Mouse (Mus musculus) yolk sac, embryonic 10.5 days (tissue): Measurements from ENCODE around the gene Tlr7.
A peak's percentile ranks its signal among the peaks of the same experiment; 100 is the strongest.
"Not testable (repeated sequence)": the region's sequence is repeated elsewhere in the genome, so short reads cannot be mapped to it uniquely, and the experiment has no call there.

Experiments
- DNase-seq: peaks from one replicate; pipeline ENCODE4 v3.0.0-alpha.2; 2017; ENCODE audit warnings: low spot score

The Tlr7 gene

DNA sequence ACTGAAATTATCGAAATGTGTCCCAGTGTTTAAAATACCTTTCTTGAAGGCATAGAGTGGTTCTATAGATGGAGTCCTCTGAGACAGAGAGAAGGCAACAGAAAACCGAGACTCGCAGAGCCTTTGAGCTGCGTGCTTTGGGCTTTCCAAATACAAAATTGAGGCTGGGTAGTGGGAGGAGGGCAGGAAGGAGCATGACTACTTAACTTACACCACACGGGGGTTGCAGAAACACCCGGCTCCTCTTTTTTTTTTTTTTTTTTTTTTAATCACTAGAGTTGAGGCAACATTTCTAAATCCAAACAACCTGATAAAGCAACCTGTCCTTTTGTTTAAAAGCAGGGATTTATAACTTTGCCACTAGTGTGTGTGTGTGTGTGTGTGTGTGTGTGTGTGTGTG lies at the start of gene Tlr7:
Gene Tlr7 (minus strand): TSS at position 160 of the 400 bp plus-strand sequence.
- no peak for DNase-seq

DNA sequence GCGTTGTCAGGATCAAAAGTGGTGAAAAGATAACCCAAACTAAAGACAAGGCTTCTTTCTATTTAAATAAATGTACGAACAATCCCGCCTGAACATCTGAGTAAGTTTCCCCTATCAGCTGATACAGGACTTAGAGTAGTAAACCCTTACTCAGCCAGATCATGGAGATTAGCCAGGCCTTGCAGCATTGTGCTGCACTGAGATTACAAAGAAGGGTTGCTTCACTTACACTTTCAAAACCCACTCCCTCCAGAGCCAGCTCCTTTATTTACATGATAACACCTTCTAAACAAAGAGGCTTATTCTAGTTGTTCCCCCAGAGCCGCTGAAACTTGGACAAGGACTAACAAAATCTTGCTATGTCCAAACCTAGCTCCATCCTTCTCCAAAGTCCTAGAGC lies 49.7 kb upstream of the Tlr7 start:
- no peak for DNase-seq

DNA sequence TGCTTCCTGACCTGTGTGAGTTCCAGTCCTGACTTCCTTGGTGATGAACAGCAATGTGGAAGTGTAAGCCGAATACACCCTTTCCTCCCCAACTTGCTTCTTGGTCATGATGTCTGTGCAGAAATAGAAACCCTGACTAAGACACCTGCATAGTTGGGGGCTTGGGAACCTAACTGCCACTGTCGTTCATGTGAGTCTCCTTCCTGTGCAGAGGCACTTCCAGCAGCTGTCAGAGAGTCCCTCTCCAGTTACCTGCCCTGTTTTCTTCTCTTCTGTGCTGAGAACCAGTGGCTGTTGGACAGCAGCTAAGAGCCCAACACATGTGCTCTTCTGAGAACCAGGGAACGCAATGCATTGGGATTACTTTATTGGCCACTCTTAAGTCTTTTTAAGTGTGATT lies 30.9 kb upstream of the Tlr7 start:
- DNase-seq = not testable (repeated sequence)

DNA sequence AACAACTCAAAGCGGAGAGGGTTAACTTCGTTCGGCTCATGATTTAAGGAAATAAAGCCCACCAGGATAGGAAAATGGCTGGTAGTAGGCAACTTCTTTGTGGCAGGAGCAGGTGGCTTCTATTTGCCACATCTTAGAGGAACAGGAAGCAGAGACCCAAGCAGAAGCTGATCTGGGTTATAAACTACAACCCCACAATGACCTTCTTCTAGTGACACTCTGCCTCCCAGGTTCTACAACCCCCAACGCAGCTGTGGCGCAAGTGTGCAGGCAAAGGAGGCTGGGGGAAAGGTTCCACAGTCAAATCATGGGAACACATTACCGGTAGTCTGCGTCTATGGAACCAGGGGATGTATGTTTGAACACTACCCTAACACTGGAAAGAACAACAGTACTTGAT lies 29.3 kb upstream of the Tlr7 start:
- DNase-seq = no peak

DNA sequence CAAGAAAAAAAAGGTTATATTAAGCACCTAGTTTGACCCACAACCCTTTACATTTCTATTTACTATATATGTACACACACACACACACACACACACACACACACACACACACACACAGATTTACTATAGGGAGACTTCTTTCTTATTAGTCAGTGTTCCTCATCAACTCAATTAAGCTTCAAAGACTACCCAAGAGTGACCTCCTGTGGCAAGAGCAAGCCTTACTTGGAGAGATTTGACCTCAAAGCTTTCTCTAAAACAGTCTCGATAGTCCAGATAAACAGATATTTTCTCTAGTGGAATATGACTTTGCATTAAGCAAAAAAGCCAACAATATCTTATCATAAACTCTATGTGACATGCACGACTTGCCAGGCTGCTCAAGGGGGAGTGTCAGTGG lies 27.1 kb upstream of the Tlr7 start:
- DNase-seq = no peak

DNA sequence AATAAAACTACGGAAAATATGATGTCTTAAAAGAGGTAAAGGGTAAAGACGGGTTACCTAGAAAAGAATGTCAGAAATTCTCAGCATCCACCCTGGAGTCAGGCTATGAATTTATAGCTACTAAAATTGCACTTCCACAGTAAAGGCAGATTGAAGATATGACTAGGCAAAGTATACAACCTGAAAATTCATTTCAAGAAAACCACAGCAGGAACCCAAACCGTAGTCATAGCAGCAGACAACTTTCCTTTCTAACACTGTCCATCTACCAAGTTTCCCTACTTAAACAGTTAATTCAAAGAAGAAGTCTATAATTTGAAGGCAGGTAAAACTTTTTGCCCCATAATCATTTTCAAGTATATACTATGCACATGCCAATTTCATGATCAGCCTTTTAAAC lies 25.6 kb upstream of the Tlr7 start:
- no peak for DNase-seq

DNA sequence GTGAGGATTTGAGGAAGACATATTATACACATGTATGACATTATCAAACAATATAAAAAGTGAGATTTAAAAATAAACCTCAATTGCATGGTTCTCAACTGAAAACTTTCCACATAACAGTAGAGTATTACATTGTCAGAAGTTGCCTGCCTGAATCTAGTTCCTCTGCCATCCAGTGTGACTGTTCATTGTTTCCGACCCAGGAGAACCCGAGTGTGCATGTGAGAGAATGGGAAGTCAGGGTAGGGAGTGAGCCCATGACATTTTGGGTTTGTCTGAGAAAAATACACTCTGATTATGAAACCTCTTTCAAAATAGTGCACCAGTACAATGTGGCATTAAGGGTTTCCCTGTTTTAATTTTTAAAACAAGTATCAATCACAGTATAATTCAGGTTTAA lies 23.3 kb upstream of the Tlr7 start:
- no peak for DNase-seq

DNA sequence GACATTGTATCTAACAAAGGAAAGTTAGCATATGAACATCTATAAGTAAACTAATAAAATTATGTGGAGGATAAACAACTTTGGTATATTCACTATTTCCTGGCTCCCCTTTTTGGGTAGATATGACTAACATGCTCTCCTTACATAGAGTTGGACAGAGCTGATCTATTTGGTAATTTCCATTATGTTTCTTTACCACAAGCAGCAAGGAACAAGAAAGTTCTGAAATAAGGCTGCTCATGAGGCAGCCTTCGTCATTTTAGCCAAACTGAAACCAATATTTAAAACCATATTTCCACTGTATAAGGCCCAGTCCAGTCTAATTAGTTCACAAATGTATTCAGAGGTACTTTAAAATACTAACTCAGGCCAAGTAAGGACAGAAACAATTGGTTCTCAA lies 16.1 kb upstream of the Tlr7 start:
- DNase-seq = no peak

DNA sequence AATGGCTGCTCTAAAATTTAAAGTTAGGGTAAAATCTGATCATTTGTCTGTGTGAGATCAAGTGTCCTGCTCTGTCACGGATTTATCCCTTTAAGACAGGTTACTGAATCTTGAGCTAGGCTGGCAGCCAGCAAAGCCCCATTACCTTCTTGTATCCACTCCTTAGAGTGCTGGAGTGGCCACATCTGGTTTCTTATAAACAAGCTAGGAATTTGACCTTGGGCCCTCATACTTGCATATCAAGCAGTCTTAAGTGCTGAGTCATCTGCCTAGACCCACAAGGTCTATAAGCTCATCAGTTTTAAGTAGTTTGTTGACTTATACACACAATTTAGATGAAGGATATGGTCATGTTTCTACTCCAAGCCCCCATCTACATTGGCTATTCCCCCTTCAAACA lies 14.0 kb upstream of the Tlr7 start:
- DNase-seq = peak; percentile 2

DNA sequence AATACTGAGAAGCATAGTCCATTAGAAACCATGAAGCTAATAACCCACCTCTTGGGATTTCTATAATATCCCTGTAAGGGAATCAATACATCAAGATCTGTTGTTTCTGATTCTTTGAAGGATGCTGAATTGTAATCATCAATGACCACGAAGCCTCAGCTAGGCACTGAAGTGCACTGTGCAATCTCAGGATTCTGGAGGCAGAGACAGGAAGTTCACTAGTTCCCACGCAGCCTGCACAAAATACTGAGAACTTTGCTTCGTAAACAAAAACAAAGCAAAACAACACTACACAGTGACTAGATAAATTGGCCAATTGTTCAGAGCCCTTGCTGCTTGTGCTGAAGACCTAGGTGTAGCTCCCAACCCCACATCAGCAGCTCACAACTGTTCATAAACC lies 11.5 kb upstream of the Tlr7 start:
- no peak for DNase-seq

DNA sequence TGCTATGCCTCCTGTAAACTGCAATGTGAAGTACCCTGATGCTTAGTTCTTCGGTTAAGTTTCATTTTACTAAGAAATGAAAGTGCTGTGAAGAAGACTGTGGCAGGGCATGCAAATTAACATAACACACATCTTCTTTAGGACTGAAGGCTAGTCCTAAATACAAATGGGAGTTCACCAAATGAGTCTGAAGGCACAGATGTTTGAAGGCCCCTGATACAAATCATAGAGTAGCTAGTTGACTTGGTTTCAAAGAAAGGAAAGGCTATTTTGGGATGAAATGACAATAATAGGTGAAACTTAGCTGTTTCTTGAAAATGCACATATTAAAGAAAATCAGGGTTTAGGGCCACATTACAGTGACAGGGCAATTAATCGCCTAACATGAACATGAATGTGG lies 9.8 kb upstream of the Tlr7 start:
- no peak for DNase-seq

DNA sequence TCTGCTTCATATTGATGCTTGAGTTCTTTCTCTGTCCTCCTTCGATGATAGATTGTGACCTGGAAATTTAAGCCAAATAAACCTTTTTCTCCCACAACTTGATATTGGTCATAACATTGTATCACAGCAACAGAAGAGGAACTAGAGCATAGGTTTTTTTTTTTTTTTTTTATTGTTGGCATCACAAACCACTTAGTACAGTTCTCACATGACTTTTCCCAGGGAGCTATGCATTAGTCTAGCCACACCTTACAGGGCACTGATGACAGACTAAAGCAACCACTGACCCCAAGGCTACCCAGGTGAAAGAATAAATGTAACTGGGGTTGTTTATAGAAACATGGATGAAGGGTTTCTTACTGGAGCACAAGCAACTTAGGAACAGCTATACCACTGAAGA lies 7.6 kb upstream of the Tlr7 start:
- no peak for DNase-seq

DNA sequence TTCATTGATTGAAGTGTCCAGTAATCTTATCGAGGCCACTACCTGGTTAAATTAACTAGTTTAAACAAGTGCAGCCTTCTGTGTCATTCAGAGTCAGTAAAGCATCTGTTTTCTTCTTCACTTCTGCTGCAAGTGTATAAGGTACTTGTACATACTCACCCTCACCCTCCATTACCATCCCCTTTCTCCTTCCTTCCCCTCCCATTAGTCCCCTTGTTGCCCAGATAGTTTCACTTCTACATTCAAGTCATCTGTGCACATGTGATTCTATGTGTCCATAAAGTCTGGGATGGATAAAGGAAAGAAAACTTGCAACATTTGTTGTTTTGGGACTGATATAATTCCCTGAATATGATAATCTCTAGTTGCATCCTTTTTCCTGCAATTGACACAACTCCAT lies 4.2 kb upstream of the Tlr7 start:
- no peak for DNase-seq

DNA sequence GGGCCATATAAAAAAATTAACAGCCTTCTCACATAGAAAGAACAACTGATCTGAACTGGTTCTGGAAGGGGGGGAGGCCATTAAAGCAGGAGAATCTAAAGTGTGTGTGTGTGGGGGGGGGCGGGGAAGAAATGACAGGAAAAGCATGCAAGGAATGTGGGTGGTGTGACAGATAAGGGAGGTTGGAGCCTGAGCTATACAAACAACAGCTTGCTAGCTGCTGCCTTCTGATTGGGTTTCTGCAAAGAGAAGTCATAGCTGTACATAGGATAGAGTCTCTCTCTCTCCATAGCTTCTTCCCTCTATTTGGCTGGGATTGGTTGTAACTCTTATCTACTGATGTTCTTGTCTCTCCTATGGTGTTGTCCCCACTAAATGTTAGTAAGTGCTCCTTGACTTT lies 2.2 kb upstream of the Tlr7 start:
- peak; percentile 53 for DNase-seq

DNA sequence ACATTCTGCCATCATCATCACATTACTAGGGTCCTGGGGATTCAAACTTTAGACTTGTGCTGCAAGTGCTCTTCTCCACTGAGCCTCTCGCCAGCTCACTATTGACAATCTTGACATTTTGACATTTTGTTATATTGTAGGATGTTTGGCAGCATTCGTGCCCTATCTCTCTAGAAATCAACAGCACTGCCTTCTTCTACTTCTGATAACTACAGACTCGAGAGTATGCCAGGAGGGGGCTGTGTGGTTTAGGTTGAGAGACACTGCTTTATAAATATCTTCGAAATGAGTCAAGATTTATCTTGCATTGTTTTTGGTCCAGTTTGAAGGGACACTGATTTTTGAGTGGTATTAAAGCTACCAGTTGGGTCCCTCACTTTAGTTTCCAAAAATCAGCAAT lies 635 bp upstream of the Tlr7 start:
- DNase-seq = no peak

DNA sequence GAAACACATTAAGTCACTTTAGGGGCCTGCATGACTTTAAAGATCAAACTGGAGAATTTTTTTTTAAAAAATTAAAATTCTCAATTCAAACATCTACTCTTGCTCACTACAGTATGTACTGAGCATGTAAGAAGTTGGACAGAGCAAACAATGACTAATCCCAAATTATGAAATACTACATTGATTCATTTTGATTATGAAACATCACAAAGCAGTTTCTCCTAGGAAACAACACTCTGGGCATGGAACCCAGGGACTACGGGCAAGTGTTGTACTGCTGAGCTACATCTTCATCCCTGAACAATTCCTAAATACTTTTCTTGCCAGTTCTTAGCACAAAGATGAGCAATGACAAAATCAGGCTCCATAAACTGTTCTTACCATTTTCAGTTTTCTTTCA lies 738 bp downstream of the Tlr7 start:
- DNase-seq = no peak

DNA sequence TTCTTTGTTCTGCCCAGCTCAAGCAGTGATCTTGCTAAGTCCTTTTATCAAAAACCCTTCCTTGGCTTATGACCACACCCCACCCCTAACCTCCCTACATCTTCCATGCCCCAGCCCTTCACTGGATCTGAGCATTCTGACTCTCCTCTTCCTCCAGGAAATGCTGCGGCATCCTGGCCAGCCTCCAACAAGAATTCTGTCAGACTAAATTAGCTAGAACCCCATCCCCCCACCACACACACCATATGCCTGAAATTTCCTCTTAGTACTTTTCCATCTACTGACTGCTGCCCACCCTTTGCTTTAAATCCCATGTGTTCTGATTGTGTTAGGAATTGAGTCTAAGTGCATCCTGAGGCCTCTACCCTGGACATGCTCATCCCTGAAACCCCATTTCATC lies 1.3 kb downstream of the Tlr7 start:
- no peak for DNase-seq

DNA sequence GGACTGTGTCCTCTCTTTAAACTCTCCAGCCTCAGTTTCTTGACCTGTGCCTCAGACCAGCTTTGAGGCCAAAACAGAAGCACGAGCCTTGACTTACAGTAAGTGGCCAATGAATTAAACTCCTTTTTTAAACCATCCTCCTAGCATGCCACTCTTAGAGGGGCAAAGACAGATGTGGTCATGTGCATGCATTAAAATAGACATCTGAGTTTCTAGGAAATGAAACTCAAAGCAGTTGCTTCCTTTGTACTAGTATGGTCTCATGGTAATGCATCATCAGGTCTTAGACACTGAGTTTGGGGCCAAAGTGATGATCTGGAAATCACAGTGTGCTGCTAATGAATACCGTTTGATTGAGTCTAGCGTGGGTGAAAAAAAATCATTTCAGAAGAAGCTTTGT lies 1.8 kb downstream of the Tlr7 start:
- no peak for DNase-seq

DNA sequence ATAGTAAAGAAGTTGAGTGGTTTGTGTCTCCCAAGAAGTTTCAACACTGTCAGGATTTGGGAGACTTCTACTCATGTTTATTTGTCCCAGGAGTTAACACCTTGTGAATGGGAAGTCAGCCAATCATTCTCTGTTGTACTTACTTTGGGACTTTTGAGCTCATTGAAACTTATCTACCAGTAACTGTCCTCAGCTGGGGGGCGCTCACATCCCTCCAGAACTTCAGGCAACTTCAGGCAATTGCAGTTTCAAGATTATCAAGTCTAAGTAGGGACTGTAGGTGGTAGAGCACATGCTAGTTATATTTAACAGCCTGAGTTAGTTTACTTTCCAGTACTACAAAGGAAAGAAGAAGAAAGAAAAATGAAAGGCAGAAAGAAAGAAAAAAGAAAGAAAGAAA lies 6.6 kb downstream of the Tlr7 start:
- no peak for DNase-seq

DNA sequence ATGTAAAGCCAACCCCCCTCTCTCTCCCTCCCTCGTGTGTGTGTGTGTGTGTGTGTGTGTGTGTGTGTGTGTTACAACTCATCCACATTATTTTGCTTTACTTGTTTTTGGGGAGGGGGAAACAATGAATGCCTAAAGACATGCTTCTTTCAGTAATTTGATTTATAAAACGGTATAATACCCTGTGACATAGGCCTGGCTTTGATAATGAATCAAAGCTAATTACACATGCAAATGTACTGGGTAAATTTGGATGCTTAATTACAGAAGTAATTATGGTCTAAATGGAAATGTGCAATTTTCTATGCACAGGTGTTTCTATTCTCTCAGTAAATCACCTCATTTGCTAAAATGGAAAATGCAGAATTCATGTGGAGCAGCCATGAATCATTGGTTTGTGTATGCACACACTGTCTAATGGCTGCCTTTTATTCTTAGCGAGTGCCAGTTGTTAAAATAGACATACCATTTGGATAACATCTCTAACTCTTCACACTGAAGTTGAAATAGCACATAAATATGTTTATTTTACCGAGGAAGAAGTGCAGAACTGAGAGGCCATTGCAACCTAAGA lies 9.0 kb downstream of the Tlr7 start:
- DNase-seq = no peak

DNA sequence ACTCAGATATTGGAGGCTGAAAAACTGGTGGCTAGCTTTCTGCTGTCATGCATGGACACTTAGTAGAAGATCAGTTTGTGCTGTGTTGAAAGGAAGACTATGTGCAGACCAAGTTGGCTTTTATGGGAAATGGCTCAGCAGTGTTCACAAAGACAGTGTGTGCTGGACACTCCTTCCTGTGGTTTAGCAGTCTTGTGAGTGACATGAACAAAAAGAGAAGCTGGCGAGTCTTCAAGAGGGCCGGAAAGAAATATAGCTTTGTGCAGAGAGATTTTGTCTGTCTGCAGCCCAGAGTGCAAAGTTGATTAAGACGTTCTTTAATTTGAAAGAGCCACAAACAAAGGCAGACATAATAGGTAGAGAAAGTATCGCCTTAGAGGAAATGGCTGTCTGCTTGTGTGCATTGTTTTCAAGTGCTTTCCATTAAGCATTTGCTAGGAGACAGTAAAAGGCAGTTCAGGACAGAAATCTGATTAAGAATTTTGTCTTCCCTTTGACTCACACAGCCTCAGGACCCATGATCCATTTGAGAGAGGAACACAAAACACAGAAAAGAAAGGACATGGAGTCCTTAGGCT lies 11.4 kb downstream of the Tlr7 start:
- DNase-seq = no peak

DNA sequence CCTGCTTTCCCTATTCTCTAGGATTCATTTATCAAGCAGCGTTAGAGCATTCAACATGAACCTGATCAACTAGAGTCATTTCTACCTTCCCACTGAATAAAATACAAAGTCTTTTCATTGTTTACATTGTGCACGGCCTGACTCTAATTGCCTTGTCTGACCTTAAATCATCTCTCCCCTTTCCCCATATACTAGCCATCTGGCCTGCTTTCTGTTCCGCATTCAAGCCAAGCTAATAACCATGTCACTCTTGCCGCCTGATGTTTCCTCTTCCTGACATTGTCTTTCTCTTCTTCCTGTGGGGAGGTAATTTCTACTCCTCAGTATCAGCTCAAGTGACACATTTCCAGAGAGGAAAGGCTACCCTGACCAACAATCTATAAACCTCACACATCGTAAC lies 14.6 kb downstream of the Tlr7 start:
- no peak for DNase-seq

DNA sequence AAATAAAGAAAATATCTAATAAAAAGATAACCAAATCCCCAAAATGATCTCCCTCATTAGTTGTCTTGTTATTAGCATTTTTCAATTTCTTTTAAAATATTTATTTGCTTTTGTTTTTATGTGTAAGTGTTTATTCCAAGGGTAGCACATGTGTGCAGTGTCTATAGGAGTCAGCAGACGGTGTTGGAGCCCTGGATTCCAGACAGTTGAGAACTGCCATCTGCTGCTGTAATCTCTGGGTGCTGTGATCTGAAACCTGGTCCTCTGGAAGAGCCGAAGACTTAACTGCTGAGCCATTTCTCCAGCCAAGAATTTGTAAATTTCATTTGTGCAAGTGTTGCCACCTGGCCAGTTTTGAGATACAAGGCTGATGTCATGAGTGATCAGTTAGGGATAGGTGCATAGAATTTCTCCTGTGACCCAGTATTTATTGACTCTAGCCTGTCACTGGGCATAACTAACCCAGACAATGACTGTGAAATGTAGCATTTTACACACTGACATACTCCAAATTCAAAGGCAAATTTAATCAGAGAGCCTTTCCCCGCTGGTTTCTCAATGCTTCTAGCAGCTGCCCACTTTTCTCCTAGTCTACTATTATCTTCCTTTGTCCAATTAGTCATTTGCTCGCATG lies 15.1 kb downstream of the Tlr7 start:
- DNase-seq = no peak

DNA sequence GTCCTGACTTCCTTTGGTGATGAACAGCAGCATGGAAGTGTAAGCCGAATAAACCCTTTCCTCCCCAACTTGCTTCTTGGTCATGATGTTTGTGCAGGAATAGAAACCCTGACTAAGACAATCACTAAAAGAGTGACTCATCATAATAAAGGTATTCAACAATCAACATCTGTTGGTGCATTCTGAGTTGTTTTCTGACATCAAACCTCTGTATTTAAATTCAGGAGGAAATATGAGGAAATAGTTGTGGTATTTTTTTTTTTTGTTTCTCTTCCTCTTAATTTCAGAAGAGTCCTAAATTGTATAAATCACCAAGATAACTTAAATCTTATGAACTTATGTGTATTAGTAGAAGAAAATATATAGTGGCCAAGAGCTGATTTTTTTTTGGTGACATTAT lies 28.3 kb downstream of the Tlr7 start:
- DNase-seq = not testable (repeated sequence)
